Mouse (Mus musculus): ENCODE data around the gene Dut. TPM values are rescaled to one million over a fixed set of nuclear protein-coding genes. Genes with fewer than 3 reads are reported as not detected.

Dut gene
- polyA plus RNA-seq, 1 experiment from 2014 or later, result 171 TPM

GRCm38 (mm10) chr2:125303764-125304384, 56.9 kb downstream of the Dut start:
- no peak overlapping the region for H3K27ac ChIP-seq (ENCODE audit: low read depth, low read length)
- no peaks in the 10 kb centered on the region for H3K4me1 ChIP-seq (ENCODE audit: control insufficient read depth, insufficient read depth, low read length)
- H3K27me3 ChIP-seq (ENCODE audit: control insufficient read depth, insufficient read depth, low read length), result no peaks in the 10 kb centered on the region
- no peaks in the 10 kb centered on the region for H3K9me3 ChIP-seq (ENCODE audit: control insufficient read depth, low read length)
- no peak overlapping the region for H3K4me2 ChIP-seq (ENCODE audit: low read depth)
- H3K36me3 ChIP-seq (ENCODE audit: control insufficient read depth, insufficient read depth, low read length), result no peaks in the 10 kb centered on the region
- no peak for DNase-seq (ENCODE audit: low spot score)
- no peak for ATAC-seq (ENCODE audit: insufficient read depth, low FRiP score, low TSS enrichment)
- no peak overlapping the region for H3K9ac ChIP-seq (ENCODE audit: low read length)
- H3K4me3 ChIP-seq (ENCODE audit: low read depth, low read length), result no peak overlapping the region
- WGBS, result 84% methylated on average over 5 of the region's 5 CpGs

- no peaks in the 10 kb centered on the region for H3K4me1 ChIP-seq (ENCODE audit: control insufficient read depth, insufficient read depth, low read length)
- H3K9ac ChIP-seq (ENCODE audit: low read length), result no peak overlapping the region
- 93% methylated on average over 3 of the region's 3 CpGs for WGBS
- no peak for DNase-seq (ENCODE audit: low spot score)
- no peak overlapping the region for H3K4me2 ChIP-seq (ENCODE audit: low read depth)
- H3K9me3 ChIP-seq (ENCODE audit: control insufficient read depth, low read length), result no peaks in the 10 kb centered on the region
- H3K36me3 ChIP-seq (ENCODE audit: control insufficient read depth, insufficient read depth, low read length), result no peaks in the 10 kb centered on the region; the same call in 1 of the 2 replicates
- ATAC-seq (ENCODE audit: insufficient read depth, low FRiP score, low TSS enrichment), result no peak
- H3K4me3 ChIP-seq (ENCODE audit: low read depth, low read length), result no peak overlapping the region
- no peaks in the 10 kb centered on the region for H3K27me3 ChIP-seq (ENCODE audit: control insufficient read depth, insufficient read depth, low read length)
- no peak overlapping the region for H3K27ac ChIP-seq (ENCODE audit: low read depth, low read length)
Observed at GRCm38 (mm10) chr2:125304746-125305145, 57.8 kb downstream of the Dut start.

GRCm38 (mm10) chr2:125305671-125306070, 58.7 kb downstream of the Dut start:
- DNase-seq (ENCODE audit: low spot score) (no peak), ATAC-seq (ENCODE audit: insufficient read depth, low FRiP score, low TSS enrichment) (no peak)
- no peak overlapping the region for H3K27ac ChIP-seq (ENCODE audit: low read depth, low read length)
- no peaks in the 10 kb centered on the region for H3K9me3 ChIP-seq (ENCODE audit: control insufficient read depth, low read length)
- no peaks in the 10 kb centered on the region for H3K4me1 ChIP-seq (ENCODE audit: control insufficient read depth, insufficient read depth, low read length)
- H3K36me3 ChIP-seq (ENCODE audit: control insufficient read depth, insufficient read depth, low read length), result no peaks in the 10 kb centered on the region; the same call in 1 of the 2 replicates
- no peak overlapping the region for H3K9ac ChIP-seq (ENCODE audit: low read length)
- no peak overlapping the region for H3K4me2 ChIP-seq (ENCODE audit: low read depth)
- H3K27me3 ChIP-seq (ENCODE audit: control insufficient read depth, insufficient read depth, low read length), result no peaks in the 10 kb centered on the region
- no peak overlapping the region for H3K4me3 ChIP-seq (ENCODE audit: low read depth, low read length)
- WGBS, result 81% methylated on average over 3 of the region's 3 CpGs

Other genes starting within 250 kb of the Dut start
- 5.0 and 7.0 TPM in 2 replicates for gene Slc24a5, start 179.1 kb upstream of the Dut start, polyA plus RNA-seq (2014; fragmentation: Nextera tagmentation; extraction: Ambion mirVana)
- gene Myef2, start 123.5 kb upstream of the Dut start, polyA plus RNA-seq (2014; fragmentation: Nextera tagmentation; extraction: Ambion mirVana), result 247 and 250 TPM in 2 replicates
- not detected in 2 replicates for gene Ctxn2, start 110.5 kb upstream of the Dut start, polyA plus RNA-seq (2014; fragmentation: Nextera tagmentation; extraction: Ambion mirVana)
- gene Slc12a1, start 94.7 kb upstream of the Dut start, polyA plus RNA-seq (2014; fragmentation: Nextera tagmentation; extraction: Ambion mirVana), result 0.05 and 0.07 TPM in 2 replicates

Measured in neural tube, embryonic 11.5 days (tissue).